Mouse (Mus musculus): ENCODE measurements around the gene Frrs1l. TPM values are rescaled to one million over a fixed set of nuclear protein-coding genes. Genes with fewer than 3 reads are reported as not detected.
A peak's percentile ranks its signal among the peaks of the same experiment; 100 is the strongest.

The Frrs1l gene
- polyA plus RNA-seq, 2 experiments = 2.3 to 4.3 TPM

GRCm38 (mm10) chr4:57027954-57028353 is 37.8 kb upstream of the Frrs1l start:
- no peak overlapping the region for H3K9ac ChIP-seq (ENCODE audit: low read depth, low read length, severe bottlenecking)
- no peak for DNase-seq (ENCODE audit: low spot score)
- H3K4me1 ChIP-seq (ENCODE audit: control insufficient read depth, insufficient read depth, low read length) = 0 out of 2 replicates have a peak, but pooled peaks cover 3% of the 10 kb centered on the region
- no peak overlapping the region for H3K4me2 ChIP-seq (replicated peaks; ENCODE audit: low read depth, low read length, severe bottlenecking)
- H3K36me3 ChIP-seq (ENCODE audit: control insufficient read depth, insufficient read depth, low read length) = no peaks in the 10 kb centered on the region
- no peak overlapping the region for H3K27ac ChIP-seq (replicated peaks; ENCODE audit: low read depth, low read length)
- ATAC-seq (ENCODE audit: low FRiP score, low read depth) = no peak
- no peak for TF ChIP-seq POLR2A (IDR thresholded peaks at IDR 0.05; ENCODE audit: borderline replicate concordance, extremely low read depth, insufficient read depth, insufficient read length)
- H3K9me3 ChIP-seq (ENCODE audit: control insufficient read depth, low read length) = no peaks in the 10 kb centered on the region
- 71% methylated on average over 10 of the region's 10 CpGs for WGBS
- no peak overlapping the region for H3K4me3 ChIP-seq (replicated peaks; ENCODE audit: low read length)
- H3K27me3 ChIP-seq (ENCODE audit: control insufficient read depth, insufficient read depth, low read length) = no peaks in the 10 kb centered on the region

- no peak for DNase-seq (ENCODE audit: low spot score)
- Histone ChIP-seq H3K4me3 (replicated peaks; ENCODE audit: low read length) (no peak overlapping the region), H3K4me2 (replicated peaks; ENCODE audit: low read depth, low read length, severe bottlenecking) (no peak overlapping the region), H3K27me3 (ENCODE audit: control insufficient read depth, insufficient read depth, low read length) (no peaks in the 10 kb centered on the region), H3K9me3 (ENCODE audit: control insufficient read depth, low read length) (no peaks in the 10 kb centered on the region), H3K36me3 (ENCODE audit: control insufficient read depth, insufficient read depth, low read length) (no peaks in the 10 kb centered on the region), H3K9ac (ENCODE audit: low read depth, low read length, severe bottlenecking) (no peak overlapping the region), H3K4me1 (ENCODE audit: control insufficient read depth, insufficient read depth, low read length) (0 out of 2 replicates have a peak, but pooled peaks cover 3% of the 10 kb centered on the region), H3K27ac (replicated peaks; ENCODE audit: low read depth, low read length) (no peak overlapping the region)
- no peak for ATAC-seq (ENCODE audit: low FRiP score, low read depth)
- no peak for TF ChIP-seq POLR2A (IDR thresholded peaks at IDR 0.05; ENCODE audit: borderline replicate concordance, extremely low read depth, insufficient read depth, insufficient read length)
- WGBS = 32% methylated on average over 3 of the region's 3 CpGs
These were observed 33.3 kb upstream of the Frrs1l start for GRCm38 (mm10) chr4:57023527-57023926.

- no peak for ATAC-seq (ENCODE audit: low FRiP score, low read depth)
These were observed 31.1 kb upstream of the Frrs1l start for GRCm38 (mm10) chr4:57021288-57021687.

GRCm38 (mm10) chr4:57017229-57017628 is 27.0 kb upstream of the Frrs1l start:
- 31% methylated on average over 5 of the region's 5 CpGs for WGBS

More at GRCm38 (mm10) chr4:57021288-57021687, 31.1 kb upstream of the Frrs1l start:
- WGBS = 91% methylated on average over 3 of the region's 3 CpGs
- no peak for DNase-seq (ENCODE audit: low spot score)
- no peaks in the 10 kb centered on the region for H3K27me3 ChIP-seq (ENCODE audit: control insufficient read depth, insufficient read depth, low read length)
- H3K4me1 ChIP-seq (ENCODE audit: control insufficient read depth, insufficient read depth, low read length) = 0 out of 2 replicates have a peak, but pooled peaks cover 3% of the 10 kb centered on the region
- no peak overlapping the region for H3K4me2 ChIP-seq (replicated peaks; ENCODE audit: low read depth, low read length, severe bottlenecking)
- no peaks in the 10 kb centered on the region for H3K9me3 ChIP-seq (ENCODE audit: control insufficient read depth, low read length)
- no peak overlapping the region for H3K4me3 ChIP-seq (replicated peaks; ENCODE audit: low read length)
- H3K27ac ChIP-seq (replicated peaks; ENCODE audit: low read depth, low read length) = no peak overlapping the region
- TF ChIP-seq POLR2A (IDR thresholded peaks at IDR 0.05; ENCODE audit: borderline replicate concordance, extremely low read depth, insufficient read depth, insufficient read length) = no peak
- no peak overlapping the region for H3K9ac ChIP-seq (ENCODE audit: low read depth, low read length, severe bottlenecking)
- H3K36me3 ChIP-seq (ENCODE audit: control insufficient read depth, insufficient read depth, low read length) = no peaks in the 10 kb centered on the region

GRCm38 (mm10) chr4:57016366-57017171 is 26.4 kb upstream of the Frrs1l start:
- H3K4me3 ChIP-seq (replicated peaks; ENCODE audit: low read length) = no peak overlapping the region
- 45% methylated on average over 16 of the region's 18 CpGs for WGBS
- no peaks in the 10 kb centered on the region for H3K9me3 ChIP-seq (ENCODE audit: control insufficient read depth, low read length)
- DNase-seq (ENCODE audit: low spot score) (no peak), ATAC-seq (ENCODE audit: low FRiP score, low read depth) (no peak)
- no peaks in the 10 kb centered on the region for H3K27me3 ChIP-seq (ENCODE audit: control insufficient read depth, insufficient read depth, low read length)
- no peak overlapping the region for H3K9ac ChIP-seq (ENCODE audit: low read depth, low read length, severe bottlenecking)
- H3K4me2 ChIP-seq (replicated peaks; ENCODE audit: low read depth, low read length, severe bottlenecking) = no peak overlapping the region
- no peak for TF ChIP-seq POLR2A (IDR thresholded peaks at IDR 0.05; ENCODE audit: borderline replicate concordance, extremely low read depth, insufficient read depth, insufficient read length)
- H3K4me1 ChIP-seq (ENCODE audit: control insufficient read depth, insufficient read depth, low read length) = no peaks in the 10 kb centered on the region
- H3K27ac ChIP-seq (replicated peaks; ENCODE audit: low read depth, low read length) = no peak overlapping the region
- no peaks in the 10 kb centered on the region for H3K36me3 ChIP-seq (ENCODE audit: control insufficient read depth, insufficient read depth, low read length)

More at GRCm38 (mm10) chr4:57017229-57017628, 27.0 kb upstream of the Frrs1l start:
- ATAC-seq (ENCODE audit: low FRiP score, low read depth) (peak; percentile 62; the same call in 1 of the 2 replicates), DNase-seq (ENCODE audit: low spot score) (peak; percentile 50)
- no peaks in the 10 kb centered on the region for H3K27me3 ChIP-seq (ENCODE audit: control insufficient read depth, insufficient read depth, low read length)
- H3K9ac ChIP-seq (ENCODE audit: low read depth, low read length, severe bottlenecking) = no peak overlapping the region
- H3K4me2 ChIP-seq (replicated peaks; ENCODE audit: low read depth, low read length, severe bottlenecking) = no peak overlapping the region
- TF ChIP-seq POLR2A (IDR thresholded peaks at IDR 0.05; ENCODE audit: borderline replicate concordance, extremely low read depth, insufficient read depth, insufficient read length) = no peak
- H3K9me3 ChIP-seq (ENCODE audit: control insufficient read depth, low read length) = no peaks in the 10 kb centered on the region
- no peaks in the 10 kb centered on the region for H3K4me1 ChIP-seq (ENCODE audit: control insufficient read depth, insufficient read depth, low read length)
- H3K36me3 ChIP-seq (ENCODE audit: control insufficient read depth, insufficient read depth, low read length) = no peaks in the 10 kb centered on the region
- no peak overlapping the region for H3K4me3 ChIP-seq (replicated peaks; ENCODE audit: low read length)
- no peak overlapping the region for H3K27ac ChIP-seq (replicated peaks; ENCODE audit: low read depth, low read length)
